Mouse (Mus musculus): ENCODE results near the gene Tmem25.

Gene Tmem25

GRCm38 (mm10) chr9:44799102-44799957, at the start of gene Tmem25:
TSS of gene Tmem25 (minus strand) at chr9:44799307.
- peak; percentile 86 for DNase-seq

- peak; percentile 33 for DNase-seq
Observed at GRCm38 (mm10) chr9:44847446-44847845, 48.3 kb upstream of the Tmem25 start.

- DNase-seq: peak; percentile 29
Observed at GRCm38 (mm10) chr9:44841241-44841640, 42.1 kb upstream of the Tmem25 start.

GRCm38 (mm10) chr9:44836439-44836838, 37.3 kb upstream of the Tmem25 start:
- peak; percentile 85 for DNase-seq

- peak; percentile 33 for DNase-seq
Observed at GRCm38 (mm10) chr9:44832356-44832755, 33.2 kb upstream of the Tmem25 start.

GRCm38 (mm10) chr9:44830506-44830905, 31.4 kb upstream of the Tmem25 start:
- no peak for DNase-seq

- DNase-seq: no peak
Observed at GRCm38 (mm10) chr9:44828944-44829343, 29.8 kb upstream of the Tmem25 start.

- DNase-seq: no peak
Observed at GRCm38 (mm10) chr9:44826660-44827059, 27.6 kb upstream of the Tmem25 start.

- DNase-seq: peak; percentile 69
Observed at GRCm38 (mm10) chr9:44819920-44820827, 21.1 kb upstream of the Tmem25 start.

GRCm38 (mm10) chr9:44817522-44817921, 18.4 kb upstream of the Tmem25 start:
- DNase-seq: no peak

- no peak for DNase-seq
Observed at GRCm38 (mm10) chr9:44814179-44814578, 15.1 kb upstream of the Tmem25 start.

- no peak for DNase-seq
Observed at GRCm38 (mm10) chr9:44810316-44810715, 11.2 kb upstream of the Tmem25 start.

GRCm38 (mm10) chr9:44807778-44808177, 8.7 kb upstream of the Tmem25 start:
- no peak for DNase-seq

GRCm38 (mm10) chr9:44807141-44807540, 8.0 kb upstream of the Tmem25 start:
- no peak for DNase-seq

GRCm38 (mm10) chr9:44805536-44805935, 6.4 kb upstream of the Tmem25 start:
- no peak for DNase-seq

- DNase-seq: no peak
Observed at GRCm38 (mm10) chr9:44804678-44805077, 5.6 kb upstream of the Tmem25 start.

GRCm38 (mm10) chr9:44802808-44803450, 3.8 kb upstream of the Tmem25 start, which contains the start of gene Ttc36:
TSS of gene Ttc36 (minus strand) at chr9:44803072.
- DNase-seq: peak; percentile 56

- DNase-seq: no peak
Observed at GRCm38 (mm10) chr9:44801669-44802068, 2.6 kb upstream of the Tmem25 start.

GRCm38 (mm10) chr9:44799958-44800324, 834 bp upstream of the Tmem25 start:
- no peak for DNase-seq

GRCm38 (mm10) chr9:44798298-44798697, 809 bp downstream of the Tmem25 start:
- no peak for DNase-seq

- no peak for DNase-seq
Observed at GRCm38 (mm10) chr9:44792842-44793241, 6.3 kb downstream of the Tmem25 start.

GRCm38 (mm10) chr9:44772750-44773651, 26.1 kb downstream of the Tmem25 start:
- DNase-seq: peak; percentile 97
